Mouse (Mus musculus) hindbrain, embryonic 13.5 days (tissue): ENCODE measurements at regions not wholly inside any gene's neighbourhood (a gene's known extent, or its start where the extent isn't known, plus 50 kb on each side); places are given as distances from the start of the nearest gene placed in this dataset.

Experiments used
- ATAC-seq: fragments of 200-750 bp; cut with Nextera tagmentation; 2 replicates; pipeline ENCODE4 v1.8.0; 2017; ENCODE audit warnings: moderate TSS enrichment; ENCODE audit not compliant: low FRiP score
- H3K27ac ChIP-seq: fragments of 300-500 bp; sonication (generic); 2 replicates; pipeline ENCODE4 v1.5.1; 2015; ENCODE audit warnings: inconsistent platforms, mild to moderate bottlenecking, moderate library complexity
- H3K27me3 ChIP-seq: fragments of 300-500 bp; sonication (generic); 2 replicates; pipeline ENCODE4 v1.6.1; 2015; ENCODE audit warnings: mild to moderate bottlenecking, inconsistent platforms
- H3K36me3 ChIP-seq: fragments of 300-500 bp; sonication (generic); 2 replicates; pipeline ENCODE4 v1.6.1; 2015; ENCODE audit warnings: mild to moderate bottlenecking, inconsistent platforms
- H3K4me1 ChIP-seq: fragments of 300-500 bp; sonication (generic); replicated peaks from 2 replicates; pipeline ENCODE4 v1.6.1; 2015; ENCODE audit warnings: inconsistent platforms
- H3K4me2 ChIP-seq: fragments of 300-500 bp; sonication (generic); 2 replicates; pipeline ENCODE4 v1.6.1; 2015; ENCODE audit warnings: inconsistent platforms, mild to moderate bottlenecking, moderate library complexity
- H3K4me3 ChIP-seq: fragments of 300-500 bp; sonication (generic); 2 replicates; pipeline ENCODE4 v1.5.1; 2015; ENCODE audit warnings: mild to moderate bottlenecking, inconsistent platforms
- H3K9ac ChIP-seq: fragments of 300-500 bp; sonication (generic); 2 replicates; pipeline ENCODE4 v1.6.1; 2015; ENCODE audit warnings: mild to moderate bottlenecking, inconsistent platforms
- H3K9me3 ChIP-seq: fragments of 300-500 bp; sonication (generic); 2 replicates; pipeline ENCODE4 v1.6.1; 2016; ENCODE audit warnings: inconsistent platforms
- WGBS: fragments of 180-500 bp; shearing (Covaris S2); methylation state at CpG from one replicate; pipeline ENCODE4 v1.1.7; 2015; 5-methylcytosine and 5-hydroxymethylcytosine counted together

GRCm38 (mm10) chr11:64579826-64580225, 143.4 kb upstream of the F930015N05Rik start:
- ATAC-seq, result no peak
- WGBS, result 80% methylated on average over 3 of the region's 3 CpGs
- no peak overlapping the region for H3K27ac ChIP-seq

GRCm38 (mm10) chr11:64586056-64586455, 149.6 kb upstream of the F930015N05Rik start:
- 84% methylated on average over 6 of the region's 6 CpGs for WGBS
- H3K4me2 ChIP-seq, result no peak overlapping the region
- no peak overlapping the region for H3K4me3 ChIP-seq
- no peaks in the 10 kb centered on the region for H3K36me3 ChIP-seq
- no peak overlapping the region for H3K27ac ChIP-seq
- no peaks in the 10 kb centered on the region for H3K9me3 ChIP-seq
- H3K9ac ChIP-seq, result no peak overlapping the region
- H3K4me1 ChIP-seq, result peaks cover 4% of the 10 kb centered on the region
- no peaks in the 10 kb centered on the region for H3K27me3 ChIP-seq
- ATAC-seq, result no peak

More at GRCm38 (mm10) chr11:64579826-64580225, 143.4 kb upstream of the F930015N05Rik start:
- Histone ChIP-seq H3K4me3 (no peak overlapping the region), H3K4me1 (no peaks in the 10 kb centered on the region), H3K27me3 (no peaks in the 10 kb centered on the region), H3K9me3 (no peaks in the 10 kb centered on the region), H3K9ac (no peak overlapping the region), H3K36me3 (no peaks in the 10 kb centered on the region), H3K4me2 (no peak overlapping the region)

DNA sequence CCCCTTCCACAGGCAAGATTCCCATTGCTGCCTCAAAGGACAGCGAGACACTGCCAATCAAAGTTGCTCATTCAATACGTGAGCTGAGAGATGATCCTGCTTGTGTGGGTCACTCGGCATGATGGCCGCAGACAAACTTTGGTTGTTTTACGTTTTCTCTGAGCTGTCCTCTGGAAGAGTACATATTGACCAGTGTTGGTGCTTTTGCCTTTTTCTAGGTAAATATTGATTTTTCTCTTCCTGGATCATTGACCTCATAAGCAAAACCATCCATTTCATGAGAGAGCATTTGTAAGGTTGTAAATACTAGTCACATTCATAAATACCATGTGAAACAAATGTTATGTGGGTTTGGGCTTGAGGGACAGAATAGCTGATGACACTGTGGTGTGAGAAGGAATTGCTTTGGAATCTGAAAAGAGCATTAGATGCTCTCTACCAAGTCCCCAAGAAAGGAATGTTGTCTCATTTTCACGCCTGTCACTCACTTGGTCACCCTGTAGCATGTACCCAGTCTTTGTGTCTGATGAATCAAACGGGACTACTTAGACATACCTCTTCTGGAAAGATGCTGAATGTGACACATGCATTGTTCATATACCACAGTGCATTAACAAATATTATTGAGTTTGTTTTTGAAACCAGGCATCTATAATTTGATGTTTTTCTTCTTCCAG, 150.7 kb upstream of the F930015N05Rik start:
- H3K27ac ChIP-seq, result no peak overlapping the region
- 51% methylated on average over 7 of the region's 7 CpGs for WGBS
- H3K9me3 ChIP-seq, result no peaks in the 10 kb centered on the region
- peaks cover 4% of the 10 kb centered on the region for H3K4me1 ChIP-seq
- no peak for ATAC-seq
- no peaks in the 10 kb centered on the region for H3K27me3 ChIP-seq
- no peak overlapping the region for H3K4me3 ChIP-seq
- no peak overlapping the region for H3K9ac ChIP-seq
- no peak overlapping the region for H3K4me2 ChIP-seq
- H3K36me3 ChIP-seq, result no peaks in the 10 kb centered on the region

- Histone ChIP-seq H3K9ac (no peak overlapping the region), H3K4me3 (no peak overlapping the region), H3K27me3 (no peaks in the 10 kb centered on the region), H3K36me3 (no peaks in the 10 kb centered on the region), H3K4me2 (no peak overlapping the region), H3K27ac (no peak overlapping the region), H3K4me1 (peaks cover 4% of the 10 kb centered on the region), H3K9me3 (no peaks in the 10 kb centered on the region)
- ATAC-seq, result no peak
- WGBS, result 32% methylated on average over 13 of the region's 13 CpGs
These were observed 151.5 kb upstream of the F930015N05Rik start for GRCm38 (mm10) chr11:64587751-64588600.

GRCm38 (mm10) chr11:64588601-64588989, 152.1 kb upstream of the F930015N05Rik start:
- no peaks in the 10 kb centered on the region for H3K36me3 ChIP-seq
- H3K4me3 ChIP-seq, result no peak overlapping the region
- H3K27ac ChIP-seq, result no peak overlapping the region
- ATAC-seq, result no peak
- peaks cover 4% of the 10 kb centered on the region for H3K4me1 ChIP-seq
- no peak overlapping the region for H3K9ac ChIP-seq
- WGBS, result 66% methylated on average over 6 of the region's 6 CpGs
- H3K4me2 ChIP-seq, result no peak overlapping the region
- no peaks in the 10 kb centered on the region for H3K9me3 ChIP-seq
- no peaks in the 10 kb centered on the region for H3K27me3 ChIP-seq

DNA sequence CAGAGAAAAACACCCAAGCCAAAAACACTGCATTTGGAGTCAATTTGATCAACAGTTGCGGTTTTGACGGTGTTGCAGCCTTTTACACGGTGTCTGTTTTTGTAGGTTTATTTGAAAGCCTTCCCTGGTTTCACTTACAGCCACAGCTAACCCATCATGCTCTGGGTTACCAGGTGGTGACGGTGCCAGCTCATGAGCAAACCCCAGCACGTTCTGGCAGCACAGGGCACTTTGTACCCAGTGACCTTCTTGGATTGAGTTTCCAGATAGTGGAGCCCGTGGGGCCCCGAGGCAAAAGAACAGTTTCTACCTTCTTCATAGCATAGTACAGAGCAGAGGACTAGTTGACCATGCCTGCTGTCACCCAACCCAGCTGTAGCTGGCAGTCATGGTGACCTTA, 152.6 kb upstream of the F930015N05Rik start:
- Histone ChIP-seq H3K36me3 (no peaks in the 10 kb centered on the region), H3K27ac (no peak overlapping the region), H3K9me3 (no peaks in the 10 kb centered on the region), H3K4me3 (no peak overlapping the region), H3K27me3 (no peaks in the 10 kb centered on the region), H3K4me1 (peaks cover 4% of the 10 kb centered on the region), H3K4me2 (no peak overlapping the region), H3K9ac (no peak overlapping the region)
- ATAC-seq, result no peak
- WGBS, result 91% methylated on average over 7 of the region's 7 CpGs

- H3K9ac ChIP-seq, result no peak overlapping the region
- 92% methylated on average over 4 of the region's 4 CpGs for WGBS
- no peaks in the 10 kb centered on the region for H3K27me3 ChIP-seq
- no peak for ATAC-seq
- H3K9me3 ChIP-seq, result no peaks in the 10 kb centered on the region
- no peak overlapping the region for H3K27ac ChIP-seq
- no peaks in the 10 kb centered on the region for H3K36me3 ChIP-seq
- peaks cover 4% of the 10 kb centered on the region for H3K4me1 ChIP-seq
- H3K4me3 ChIP-seq, result no peak overlapping the region
- H3K4me2 ChIP-seq, result no peak overlapping the region
These were observed 153.6 kb upstream of the F930015N05Rik start for GRCm38 (mm10) chr11:64590091-64590490.

DNA sequence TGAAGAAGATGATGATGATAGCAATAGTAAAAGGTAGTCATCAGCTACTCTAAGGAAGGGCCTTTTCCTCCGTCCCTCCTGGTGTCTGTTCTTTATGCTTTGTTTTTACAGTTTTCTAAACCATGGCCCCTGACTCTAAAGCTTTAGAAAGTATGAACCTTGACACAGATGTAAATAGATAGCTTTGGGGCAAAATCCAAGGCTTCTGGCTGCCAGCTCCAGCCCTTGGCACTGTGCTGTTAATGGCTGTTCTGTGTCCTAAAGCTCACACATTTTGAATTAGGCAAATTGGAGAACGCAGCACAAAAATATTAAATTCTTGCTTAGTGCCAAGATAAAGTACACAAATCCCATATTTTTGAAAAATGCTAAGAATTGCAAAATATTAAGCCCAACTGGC, 155.8 kb upstream of the F930015N05Rik start:
- ATAC-seq, result no peak
- no peaks in the 10 kb centered on the region for H3K36me3 ChIP-seq
- no peaks in the 10 kb centered on the region for H3K27me3 ChIP-seq
- no peak overlapping the region for H3K4me3 ChIP-seq
- H3K27ac ChIP-seq, result no peak overlapping the region
- 90% methylated on average over 2 of the region's 2 CpGs for WGBS
- no peaks in the 10 kb centered on the region for H3K9me3 ChIP-seq
- H3K4me2 ChIP-seq, result no peak overlapping the region
- H3K4me1 ChIP-seq, result peaks cover 4% of the 10 kb centered on the region
- H3K9ac ChIP-seq, result no peak overlapping the region

GRCm38 (mm10) chr11:64597305-64597704, 160.9 kb upstream of the F930015N05Rik start:
- no peak overlapping the region for H3K4me3 ChIP-seq
- no peak for ATAC-seq
- WGBS, result 27% methylated on average over 4 of the region's 4 CpGs
- no peak overlapping the region for H3K27ac ChIP-seq
- no peaks in the 10 kb centered on the region for H3K36me3 ChIP-seq
- H3K9me3 ChIP-seq, result 0 out of 2 replicates have a peak, but pooled peaks cover 4% of the 10 kb centered on the region
- H3K4me2 ChIP-seq, result no peak overlapping the region
- peaks cover 8% of the 10 kb centered on the region for H3K4me1 ChIP-seq
- peaks cover 3% of the 10 kb centered on the region; the same call in 1 of the 2 replicates for H3K27me3 ChIP-seq
- no peak overlapping the region for H3K9ac ChIP-seq

- ATAC-seq, result no peak
- peaks cover 3% of the 10 kb centered on the region; the same call in 1 of the 2 replicates for H3K27me3 ChIP-seq
- no peak overlapping the region for H3K9ac ChIP-seq
- WGBS, result 66% methylated on average over 3 of the region's 3 CpGs
- peaks cover 8% of the 10 kb centered on the region for H3K4me1 ChIP-seq
- H3K4me3 ChIP-seq, result no peak overlapping the region
- no peak overlapping the region for H3K4me2 ChIP-seq
- no peak overlapping the region for H3K27ac ChIP-seq
- H3K36me3 ChIP-seq, result no peaks in the 10 kb centered on the region
- H3K9me3 ChIP-seq, result 0 out of 2 replicates have a peak, but pooled peaks cover 4% of the 10 kb centered on the region
These were observed 162.7 kb upstream of the F930015N05Rik start for GRCm38 (mm10) chr11:64599178-64599577.

GRCm38 (mm10) chr11:64600201-64601102, 164.0 kb upstream of the F930015N05Rik start:
- Histone ChIP-seq H3K9ac (no peak overlapping the region), H3K4me1 (peaks cover 8% of the 10 kb centered on the region), H3K9me3 (0 out of 2 replicates have a peak, but pooled peaks cover 4% of the 10 kb centered on the region), H3K36me3 (no peaks in the 10 kb centered on the region), H3K4me3 (no peak overlapping the region), H3K27me3 (peaks cover 3% of the 10 kb centered on the region; the same call in 1 of the 2 replicates), H3K4me2 (no peak overlapping the region), H3K27ac (no peak overlapping the region)
- 48% methylated on average over 10 of the region's 10 CpGs for WGBS
- ATAC-seq, result peak; percentile 79; the same call in 1 of the 2 replicates

DNA sequence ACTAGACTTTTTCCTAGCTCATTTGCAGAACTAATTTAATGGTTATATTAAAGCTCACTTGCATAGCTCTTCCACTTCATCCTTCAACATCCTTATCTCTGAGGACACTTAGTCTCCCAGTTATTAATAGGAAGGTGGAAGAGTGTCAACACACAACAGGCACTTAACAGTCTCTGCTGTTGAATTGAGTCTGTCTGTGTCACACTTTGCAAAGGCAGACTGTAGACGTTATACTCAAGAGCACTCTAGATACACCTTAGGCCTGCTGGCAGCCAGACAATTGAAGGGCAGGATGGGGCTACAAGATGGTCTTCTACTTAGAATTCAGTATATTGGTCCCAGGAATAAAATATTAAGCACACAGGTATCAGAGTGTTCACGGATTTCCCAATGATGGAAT, 172.6 kb upstream of the F930015N05Rik start:
- Histone ChIP-seq H3K27ac (no peak overlapping the region), H3K9me3 (no peaks in the 10 kb centered on the region), H3K36me3 (no peaks in the 10 kb centered on the region), H3K4me3 (no peak overlapping the region), H3K27me3 (no peaks in the 10 kb centered on the region), H3K4me1 (no peaks in the 10 kb centered on the region), H3K9ac (no peak overlapping the region), H3K4me2 (no peak overlapping the region)
- 86% methylated on average over 2 of the region's 2 CpGs for WGBS
- no peak for ATAC-seq
